Mouse (Mus musculus) splenic B cell, adult 2 months (primary cell): ENCODE data around the gene Ephb1.

Experiments
- DNase-seq: peaks from one replicate; pipeline ENCODE4 v3.0.0-alpha.2; 2011; ENCODE audit warnings: low read depth, low spot score
- H3K27me3 ChIP-seq: 2 replicates; pipeline ENCODE4 v1.6.1; 2012; ENCODE audit warnings: mild to moderate bottlenecking, low read length, moderate library complexity, mixed read lengths; ENCODE audit not compliant: control insufficient read depth, poor library complexity, insufficient read depth, severe bottlenecking
- H3K36me3 ChIP-seq: 2 replicates; pipeline ENCODE4 v1.6.1; 2012; ENCODE audit warnings: mild to moderate bottlenecking, low read length, moderate library complexity, mixed read lengths; ENCODE audit not compliant: control insufficient read depth, poor library complexity, insufficient read depth, severe bottlenecking

Gene Ephb1

GRCm38 (mm10) chr9:101924829-101925228 is 429.7 kb downstream of the Ephb1 start:
- Histone ChIP-seq H3K27me3 (no peaks in the 10 kb centered on the region; the same call in 1 of the 2 replicates), H3K36me3 (no peaks in the 10 kb centered on the region)
- no peak for DNase-seq

GRCm38 (mm10) chr9:101922846-101923245 is 431.6 kb downstream of the Ephb1 start:
- Histone ChIP-seq H3K36me3 (no peaks in the 10 kb centered on the region), H3K27me3 (no peaks in the 10 kb centered on the region)
- DNase-seq: no peak

GRCm38 (mm10) chr9:101919324-101919723 is 435.2 kb downstream of the Ephb1 start:
- Histone ChIP-seq H3K27me3 (no peaks in the 10 kb centered on the region), H3K36me3 (no peaks in the 10 kb centered on the region)
- no peak for DNase-seq

- Histone ChIP-seq H3K36me3 (no peaks in the 10 kb centered on the region), H3K27me3 (no peaks in the 10 kb centered on the region)
- DNase-seq: no peak
These were observed 435.7 kb downstream of the Ephb1 start for GRCm38 (mm10) chr9:101918771-101919170.

GRCm38 (mm10) chr9:101915082-101915481 is 439.4 kb downstream of the Ephb1 start:
- no peaks in the 10 kb centered on the region for H3K36me3 ChIP-seq
- DNase-seq: no peak
- no peaks in the 10 kb centered on the region for H3K27me3 ChIP-seq

GRCm38 (mm10) chr9:101911176-101911866 is 443.2 kb downstream of the Ephb1 start:
- no peaks in the 10 kb centered on the region for H3K27me3 ChIP-seq
- DNase-seq: no peak
- H3K36me3 ChIP-seq: no peaks in the 10 kb centered on the region

- H3K36me3 ChIP-seq: no peaks in the 10 kb centered on the region
- no peak for DNase-seq
- H3K27me3 ChIP-seq: no peaks in the 10 kb centered on the region
These were observed 445.0 kb downstream of the Ephb1 start for GRCm38 (mm10) chr9:101909491-101909890.

- H3K36me3 ChIP-seq: no peaks in the 10 kb centered on the region
- no peaks in the 10 kb centered on the region for H3K27me3 ChIP-seq
- DNase-seq: no peak
These were observed 445.6 kb downstream of the Ephb1 start for GRCm38 (mm10) chr9:101908849-101909248.

DNA sequence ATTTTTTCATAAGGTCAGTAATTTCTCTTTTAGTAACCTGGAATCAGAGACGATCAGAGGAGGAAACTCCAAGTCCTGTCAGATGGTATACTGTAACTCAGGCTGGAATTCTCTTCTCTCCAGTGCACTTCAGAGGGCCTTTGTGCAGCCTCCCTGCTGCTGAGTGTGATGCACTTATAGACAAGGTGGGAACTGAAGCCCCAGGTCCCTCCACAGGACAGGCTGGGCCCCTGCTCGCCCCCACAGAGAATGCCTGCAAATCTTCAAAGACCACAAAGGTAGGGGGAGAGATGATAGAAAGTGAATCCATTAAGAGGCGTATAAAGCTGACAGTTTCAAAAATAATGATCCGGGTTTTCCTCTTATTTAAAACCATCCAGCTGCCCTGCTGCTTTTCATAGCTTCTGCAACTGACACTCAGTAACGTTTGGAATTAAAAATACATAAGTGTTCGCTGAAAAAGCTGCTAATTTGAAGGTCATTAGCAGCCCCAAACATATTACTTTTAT is 446.7 kb downstream of the Ephb1 start:
- no peak for DNase-seq
- Histone ChIP-seq H3K27me3 (no peaks in the 10 kb centered on the region), H3K36me3 (no peaks in the 10 kb centered on the region)

- Histone ChIP-seq H3K27me3 (no peaks in the 10 kb centered on the region), H3K36me3 (no peaks in the 10 kb centered on the region)
- no peak for DNase-seq
These were observed 451.1 kb downstream of the Ephb1 start for GRCm38 (mm10) chr9:101903406-101903805.

DNA sequence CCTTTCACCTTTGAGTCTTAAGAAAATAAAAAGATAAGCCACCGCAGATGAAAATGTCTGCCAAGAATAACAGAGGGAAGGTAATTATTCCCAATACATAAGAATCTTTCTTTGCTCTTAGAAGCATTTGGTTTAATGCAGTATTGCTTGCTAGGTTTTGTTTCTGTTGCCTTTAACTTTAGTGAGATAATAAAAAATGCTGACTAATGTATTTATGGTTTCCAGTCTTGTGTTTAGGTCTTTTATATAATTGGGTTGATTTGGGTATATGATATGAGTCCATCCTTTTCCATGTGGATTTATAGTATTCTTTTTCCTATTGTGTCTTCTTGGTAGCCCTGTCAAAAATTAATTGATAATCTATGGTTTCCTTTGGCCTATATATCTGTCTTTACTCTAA is 456.6 kb downstream of the Ephb1 start:
- DNase-seq: no peak
- Histone ChIP-seq H3K27me3 (no peaks in the 10 kb centered on the region), H3K36me3 (no peaks in the 10 kb centered on the region)

- no peaks in the 10 kb centered on the region for H3K27me3 ChIP-seq
- no peak for DNase-seq
These were observed 471.2 kb downstream of the Ephb1 start for GRCm38 (mm10) chr9:101883295-101883694.

GRCm38 (mm10) chr9:101877109-101877987 is 477.1 kb downstream of the Ephb1 start:
- Histone ChIP-seq H3K27me3 (no peaks in the 10 kb centered on the region), H3K36me3 (no peaks in the 10 kb centered on the region)
- no peak for DNase-seq

More at GRCm38 (mm10) chr9:101883295-101883694, 471.2 kb downstream of the Ephb1 start:
- H3K36me3 ChIP-seq: no peaks in the 10 kb centered on the region

- DNase-seq: no peak
- no peaks in the 10 kb centered on the region for H3K36me3 ChIP-seq
- H3K27me3 ChIP-seq: no peaks in the 10 kb centered on the region
These were observed 479.2 kb downstream of the Ephb1 start for GRCm38 (mm10) chr9:101875306-101875705.
